Mouse (Mus musculus): ENCODE data around the gene Fam172a. TPM values are rescaled to one million over a fixed set of nuclear protein-coding genes. Genes with fewer than 3 reads are reported as not detected.
"Not testable (repeated sequence)": the region's sequence is repeated elsewhere in the genome, so short reads cannot be mapped to it uniquely, and the experiment has no call there.

Fam172a gene
- polyA plus RNA-seq (2014; fragmentation: Nextera tagmentation; extraction: Ambion mirVana), result 22.8 and 26.6 TPM in 2 replicates

GRCm38 (mm10) chr13:77701733-77702132, at the start of gene Fam172a:
TSS of gene Fam172a (plus strand) at chr13:77702033.
- H3K27me3 ChIP-seq (replicated peaks; ENCODE audit: control insufficient read depth, insufficient read depth, low read length); ATAC-seq (replicated peaks; ENCODE audit: low FRiP score); H3K4me1 ChIP-seq (replicated peaks; ENCODE audit: control insufficient read depth, insufficient read depth, low read length); H3K4me3 ChIP-seq (ENCODE audit: low read depth, low read length); H3K27ac ChIP-seq (ENCODE audit: low read depth, low read length); H3K4me2 ChIP-seq; H3K9me3 ChIP-seq (ENCODE audit: control insufficient read depth, low read length); DNase-seq (ENCODE audit: low spot score); H3K36me3 ChIP-seq (ENCODE audit: control insufficient read depth, insufficient read depth, low read length); H3K9ac ChIP-seq (ENCODE audit: low read depth, low read length): not testable (repeated sequence)
- no CpG with 5 or more reads among the region's 6 CpGs for WGBS

DNA sequence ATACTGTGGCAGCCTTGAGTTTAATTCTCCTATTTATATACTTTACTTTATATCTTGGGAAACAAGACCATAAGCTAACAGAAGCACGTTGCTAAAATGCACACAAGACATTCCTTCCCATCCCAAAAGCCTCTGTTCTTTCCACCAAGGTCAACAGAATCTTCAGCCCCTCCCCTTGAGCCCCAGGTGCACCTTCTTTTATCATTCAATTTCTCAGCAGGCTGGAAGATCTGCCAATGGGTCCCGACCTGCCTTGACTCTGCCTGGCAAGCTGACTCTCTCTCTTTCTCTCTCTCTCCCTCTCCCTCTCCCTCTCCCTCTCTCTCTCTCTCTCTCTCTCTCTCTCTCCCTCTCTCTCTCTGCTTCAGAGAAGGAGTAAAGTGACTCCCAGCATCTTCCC, 13.2 kb upstream of the Fam172a start:
- Histone ChIP-seq H3K4me2 (no peak overlapping the region), H3K4me3 (ENCODE audit: low read depth, low read length) (no peak overlapping the region), H3K9ac (ENCODE audit: low read depth, low read length) (no peak overlapping the region), H3K36me3 (ENCODE audit: control insufficient read depth, insufficient read depth, low read length) (no peaks in the 10 kb centered on the region), H3K27me3 (replicated peaks; ENCODE audit: control insufficient read depth, insufficient read depth, low read length) (no peaks in the 10 kb centered on the region), H3K9me3 (ENCODE audit: control insufficient read depth, low read length) (no peaks in the 10 kb centered on the region), H3K4me1 (replicated peaks; ENCODE audit: control insufficient read depth, insufficient read depth, low read length) (no peaks in the 10 kb centered on the region), H3K27ac (ENCODE audit: low read depth, low read length) (no peak overlapping the region)
- WGBS, result 23% methylated on average over 2 of the region's 2 CpGs
- no peak for ATAC-seq (replicated peaks; ENCODE audit: low FRiP score)
- no peak for DNase-seq (ENCODE audit: low spot score)

DNA sequence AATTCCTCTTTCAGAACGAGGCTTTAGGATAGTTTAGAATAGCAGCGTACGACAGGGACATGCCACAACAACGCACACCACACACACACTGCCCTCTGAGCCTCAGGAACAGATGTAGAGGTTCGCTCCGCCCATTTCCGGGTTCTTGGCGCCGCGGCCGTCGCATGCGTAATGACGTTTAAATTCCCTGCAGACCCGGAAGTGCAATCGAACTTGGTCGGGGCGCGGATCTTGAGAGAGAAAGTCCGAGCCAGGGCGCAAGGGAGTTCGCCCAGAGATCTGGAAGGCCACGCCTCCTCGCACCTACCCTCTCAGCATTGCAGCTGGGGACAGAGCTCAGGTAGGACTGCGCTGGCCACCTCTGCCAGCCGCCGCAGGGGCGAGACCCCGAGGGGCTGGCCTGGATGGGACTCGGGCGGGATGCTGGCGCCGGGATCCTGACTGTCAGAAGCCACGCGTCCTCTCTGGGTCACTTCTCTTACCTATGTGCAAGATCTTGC, 6.7 kb downstream of the Fam172a start:
- Histone ChIP-seq H3K4me2 (peak overlapping the region; percentile 75), H3K27ac (ENCODE audit: low read depth, low read length) (peak overlapping the region; percentile 56; the same call in 1 of the 2 replicates), H3K4me3 (ENCODE audit: low read depth, low read length) (peak overlapping the region; percentile 91), H3K9me3 (ENCODE audit: control insufficient read depth, low read length) (no peaks in the 10 kb centered on the region), H3K36me3 (ENCODE audit: control insufficient read depth, insufficient read depth, low read length) (no peaks in the 10 kb centered on the region), H3K4me1 (replicated peaks; ENCODE audit: control insufficient read depth, insufficient read depth, low read length) (peaks cover 6% of the 10 kb centered on the region), H3K9ac (ENCODE audit: low read depth, low read length) (peak overlapping the region; percentile 89), H3K27me3 (replicated peaks; ENCODE audit: control insufficient read depth, insufficient read depth, low read length) (no peaks in the 10 kb centered on the region)
- ATAC-seq (replicated peaks; ENCODE audit: low FRiP score) (peak; percentile 94), DNase-seq (ENCODE audit: low spot score) (peak; percentile 87)
- under 1% methylated on average over 35 of the region's 35 CpGs for WGBS

DNA sequence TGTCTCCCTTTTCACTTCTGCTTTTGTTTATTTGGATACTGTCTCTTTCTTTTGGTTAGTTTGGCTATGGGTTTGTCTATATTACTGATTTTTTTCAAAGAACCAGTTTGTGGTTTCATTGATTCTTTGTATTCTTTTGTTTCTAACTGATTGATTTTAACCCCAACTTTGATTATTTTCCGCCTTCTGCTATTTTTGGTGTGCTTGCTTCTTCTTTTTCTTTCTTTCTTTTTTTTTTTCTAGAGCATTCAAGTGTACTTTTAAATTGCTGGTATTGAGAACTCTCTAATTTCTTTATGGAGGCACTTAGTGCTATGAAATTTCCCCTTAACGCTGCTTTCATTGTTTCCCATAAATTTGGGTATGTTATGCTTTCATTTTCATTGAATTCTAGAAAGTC, 15.7 kb downstream of the Fam172a start:
- Histone ChIP-seq H3K4me3 (ENCODE audit: low read depth, low read length) (no peak overlapping the region), H3K27me3 (replicated peaks; ENCODE audit: control insufficient read depth, insufficient read depth, low read length) (no peaks in the 10 kb centered on the region), H3K9ac (ENCODE audit: low read depth, low read length) (no peak overlapping the region), H3K36me3 (ENCODE audit: control insufficient read depth, insufficient read depth, low read length) (no peaks in the 10 kb centered on the region), H3K4me1 (replicated peaks; ENCODE audit: control insufficient read depth, insufficient read depth, low read length) (no peaks in the 10 kb centered on the region), H3K27ac (ENCODE audit: low read depth, low read length) (no peak overlapping the region), H3K4me2 (no peak overlapping the region), H3K9me3 (ENCODE audit: control insufficient read depth, low read length) (no peaks in the 10 kb centered on the region)
- ATAC-seq (replicated peaks; ENCODE audit: low FRiP score) (no peak), DNase-seq (ENCODE audit: low spot score) (no peak)
- 88% methylated on average over 2 of the region's 2 CpGs for WGBS

- Histone ChIP-seq H3K4me2 (no peak overlapping the region), H3K36me3 (ENCODE audit: control insufficient read depth, insufficient read depth, low read length) (no peaks in the 10 kb centered on the region), H3K4me3 (ENCODE audit: low read depth, low read length) (no peak overlapping the region), H3K27me3 (replicated peaks; ENCODE audit: control insufficient read depth, insufficient read depth, low read length) (no peaks in the 10 kb centered on the region), H3K4me1 (replicated peaks; ENCODE audit: control insufficient read depth, insufficient read depth, low read length) (no peaks in the 10 kb centered on the region), H3K27ac (ENCODE audit: low read depth, low read length) (no peak overlapping the region), H3K9me3 (ENCODE audit: control insufficient read depth, low read length) (no peaks in the 10 kb centered on the region), H3K9ac (ENCODE audit: low read depth, low read length) (no peak overlapping the region)
- DNase-seq (ENCODE audit: low spot score) (no peak), ATAC-seq (replicated peaks; ENCODE audit: low FRiP score) (no peak)
These were observed 41.0 kb downstream of the Fam172a start for GRCm38 (mm10) chr13:77742822-77743221.

- H3K4me2 ChIP-seq, result no peak overlapping the region
- H3K4me1 ChIP-seq (replicated peaks; ENCODE audit: control insufficient read depth, insufficient read depth, low read length), result no peaks in the 10 kb centered on the region
- no peak overlapping the region for H3K9ac ChIP-seq (ENCODE audit: low read depth, low read length)
- WGBS, result 82% methylated on average over 2 of the region's 2 CpGs
- H3K4me3 ChIP-seq (ENCODE audit: low read depth, low read length), result no peak overlapping the region
- no peak overlapping the region for H3K27ac ChIP-seq (ENCODE audit: low read depth, low read length)
- no peaks in the 10 kb centered on the region for H3K27me3 ChIP-seq (replicated peaks; ENCODE audit: control insufficient read depth, insufficient read depth, low read length)
- peaks cover 2% of the 10 kb centered on the region; the same call in 1 of the 2 replicates for H3K9me3 ChIP-seq (ENCODE audit: control insufficient read depth, low read length)
- DNase-seq (ENCODE audit: low spot score) (no peak), ATAC-seq (replicated peaks; ENCODE audit: low FRiP score) (no peak)
- no peaks in the 10 kb centered on the region for H3K36me3 ChIP-seq (ENCODE audit: control insufficient read depth, insufficient read depth, low read length)
These were observed 75.8 kb downstream of the Fam172a start for GRCm38 (mm10) chr13:77777606-77778005.

- 84% methylated on average over 2 of the region's 2 CpGs for WGBS
- not testable (repeated sequence) for ATAC-seq (replicated peaks; ENCODE audit: low FRiP score); H3K27me3 ChIP-seq (replicated peaks; ENCODE audit: control insufficient read depth, insufficient read depth, low read length); H3K9me3 ChIP-seq (ENCODE audit: control insufficient read depth, low read length); H3K27ac ChIP-seq (ENCODE audit: low read depth, low read length); H3K36me3 ChIP-seq (ENCODE audit: control insufficient read depth, insufficient read depth, low read length); H3K4me1 ChIP-seq (replicated peaks; ENCODE audit: control insufficient read depth, insufficient read depth, low read length); H3K4me2 ChIP-seq; H3K9ac ChIP-seq (ENCODE audit: low read depth, low read length); DNase-seq (ENCODE audit: low spot score); H3K4me3 ChIP-seq (ENCODE audit: low read depth, low read length)
These were observed 105.5 kb downstream of the Fam172a start for GRCm38 (mm10) chr13:77807341-77807740.

DNA sequence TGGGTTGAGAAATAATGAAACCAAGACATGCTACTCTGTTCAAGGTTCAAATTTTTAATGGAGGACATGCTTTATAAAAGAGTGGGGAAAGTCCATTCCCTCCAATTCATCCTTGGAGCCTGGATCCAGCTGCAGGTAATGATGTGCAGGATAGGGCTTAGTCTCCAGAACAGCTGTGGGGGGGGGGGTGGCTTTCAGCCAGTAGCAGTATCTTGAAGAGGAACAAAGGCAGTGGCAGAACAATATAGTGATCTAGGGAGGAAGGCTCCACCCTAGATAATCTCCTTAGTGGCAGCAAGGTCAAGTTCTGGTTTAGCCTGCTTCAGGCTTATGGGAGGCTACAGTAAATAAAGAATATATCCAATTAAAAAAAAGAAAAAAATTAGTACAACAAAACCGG, 108.6 kb downstream of the Fam172a start:
- no peaks in the 10 kb centered on the region for H3K36me3 ChIP-seq (ENCODE audit: control insufficient read depth, insufficient read depth, low read length)
- H3K4me2 ChIP-seq, result no peak overlapping the region
- 71% methylated on average over 1 of the region's 1 CpGs for WGBS
- H3K27ac ChIP-seq (ENCODE audit: low read depth, low read length), result no peak overlapping the region
- no peaks in the 10 kb centered on the region for H3K27me3 ChIP-seq (replicated peaks; ENCODE audit: control insufficient read depth, insufficient read depth, low read length)
- no peak overlapping the region for H3K4me3 ChIP-seq (ENCODE audit: low read depth, low read length)
- DNase-seq (ENCODE audit: low spot score) (no peak), ATAC-seq (replicated peaks; ENCODE audit: low FRiP score) (no peak)
- H3K9ac ChIP-seq (ENCODE audit: low read depth, low read length), result no peak overlapping the region
- H3K4me1 ChIP-seq (replicated peaks; ENCODE audit: control insufficient read depth, insufficient read depth, low read length), result no peaks in the 10 kb centered on the region
- H3K9me3 ChIP-seq (ENCODE audit: control insufficient read depth, low read length), result no peaks in the 10 kb centered on the region; the same call in 1 of the 2 replicates

- H3K36me3 ChIP-seq (ENCODE audit: control insufficient read depth, insufficient read depth, low read length), result no peaks in the 10 kb centered on the region
- ATAC-seq (replicated peaks; ENCODE audit: low FRiP score), result no peak
These were observed 124.3 kb downstream of the Fam172a start for GRCm38 (mm10) chr13:77826138-77826537.

More at GRCm38 (mm10) chr13:77826138-77826537, 124.3 kb downstream of the Fam172a start:
- H3K4me1 ChIP-seq (replicated peaks; ENCODE audit: control insufficient read depth, insufficient read depth, low read length), result no peaks in the 10 kb centered on the region
- 71% methylated on average over 4 of the region's 4 CpGs for WGBS
- no peak overlapping the region for H3K27ac ChIP-seq (ENCODE audit: low read depth, low read length)
- H3K9me3 ChIP-seq (ENCODE audit: control insufficient read depth, low read length), result no peaks in the 10 kb centered on the region
- no peak overlapping the region for H3K9ac ChIP-seq (ENCODE audit: low read depth, low read length)
- no peak for DNase-seq (ENCODE audit: low spot score)
- H3K4me3 ChIP-seq (ENCODE audit: low read depth, low read length), result no peak overlapping the region
- H3K4me2 ChIP-seq, result no peak overlapping the region
- no peaks in the 10 kb centered on the region for H3K27me3 ChIP-seq (replicated peaks; ENCODE audit: control insufficient read depth, insufficient read depth, low read length)
